Mouse (Mus musculus) forebrain, postnatal 0 days (tissue): ENCODE measurements around the gene Tuba1a. TPM values are rescaled to one million over a fixed set of nuclear protein-coding genes. Genes with fewer than 3 reads are reported as not detected.

ENCODE experiments used
- ATAC-seq: fragments of 200-750 bp; cut with Nextera tagmentation; 2 replicates; pipeline ENCODE4 v1.8.0; 2017; ENCODE audit warnings: mild to moderate bottlenecking, moderate library complexity
- DNase-seq: peaks from one replicate; pipeline ENCODE4 v3.0.0-alpha.2; 2015
- H3K27ac ChIP-seq: fragments of 300-500 bp; sonication (generic); 2 replicates; pipeline ENCODE4 v1.5.1; 2014; ENCODE audit warnings: low read depth, mild to moderate bottlenecking, antibody characterized with exemption, low read length, moderate library complexity, mixed read lengths
- H3K27me3 ChIP-seq: fragments of 300-500 bp; sonication (generic); 2 replicates; pipeline ENCODE4 v1.6.1; 2014; ENCODE audit warnings: mild to moderate bottlenecking, low read length, mixed read lengths; ENCODE audit not compliant: insufficient read depth
- H3K36me3 ChIP-seq: fragments of 300-500 bp; sonication (generic); 2 replicates; pipeline ENCODE4 v1.6.1; 2014; ENCODE audit warnings: mild to moderate bottlenecking, moderate library complexity; ENCODE audit not compliant: insufficient read depth
- H3K4me1 ChIP-seq: fragments of 300-500 bp; sonication (generic); 2 replicates; pipeline ENCODE4 v1.6.1; 2014; ENCODE audit warnings: antibody characterized with exemption; ENCODE audit not compliant: insufficient read depth
- H3K4me2 ChIP-seq: fragments of 300-500 bp; sonication (generic); 2 replicates; pipeline ENCODE4 v1.6.1; 2014; ENCODE audit warnings: low read depth, mild to moderate bottlenecking, moderate library complexity
- H3K4me3 ChIP-seq: fragments of 300-500 bp; sonication (generic); 2 replicates; pipeline ENCODE4 v1.5.1; 2014; ENCODE audit warnings: low read depth, low read length, mixed read lengths
- H3K9ac ChIP-seq: fragments of 300-500 bp; sonication (generic); 2 replicates; pipeline ENCODE4 v1.6.1; 2014; ENCODE audit warnings: mild to moderate bottlenecking
- H3K9me3 ChIP-seq: fragments of 300-500 bp; sonication (generic); 2 replicates; pipeline ENCODE4 v1.6.1; 2016; ENCODE audit warnings: low read length
- CTCF ChIP-seq: sonication (generic); IDR thresholded peaks from 2 replicates; pipeline ENCODE4 v1.5.1; 2016; ENCODE audit warnings: antibody characterized with exemption, control low read depth, low read depth
- WGBS: fragments of 180-500 bp; shearing (Covaris S2); extraction: QIAGEN DNeasy Blood & Tissue Kit; methylation state at CpG from one replicate; pipeline ENCODE4 v1.1.7; 2014; 5-methylcytosine and 5-hydroxymethylcytosine counted together
- polyA plus RNA-seq: library from polyadenylated mRNA; unstranded; fragments of >200 nt; fragmentation: Nextera tagmentation; extraction: Ambion mirVana; gene quantifications from 2 replicates; pipeline ENCODE4 v1.2.1, GENCODE M21; 2015
- total RNA-seq: library from RNA; depleted of rRNA; stranded (reverse); fragments of >200 nt; gene quantifications from 2 replicates; pipeline ENCODE4 v1.2.3, GENCODE M21; 2014

Gene Tuba1a
- total and polyA plus RNA-seq, 2 experiments from 2014 or later = 18,258 to 18,820 TPM

DNA sequence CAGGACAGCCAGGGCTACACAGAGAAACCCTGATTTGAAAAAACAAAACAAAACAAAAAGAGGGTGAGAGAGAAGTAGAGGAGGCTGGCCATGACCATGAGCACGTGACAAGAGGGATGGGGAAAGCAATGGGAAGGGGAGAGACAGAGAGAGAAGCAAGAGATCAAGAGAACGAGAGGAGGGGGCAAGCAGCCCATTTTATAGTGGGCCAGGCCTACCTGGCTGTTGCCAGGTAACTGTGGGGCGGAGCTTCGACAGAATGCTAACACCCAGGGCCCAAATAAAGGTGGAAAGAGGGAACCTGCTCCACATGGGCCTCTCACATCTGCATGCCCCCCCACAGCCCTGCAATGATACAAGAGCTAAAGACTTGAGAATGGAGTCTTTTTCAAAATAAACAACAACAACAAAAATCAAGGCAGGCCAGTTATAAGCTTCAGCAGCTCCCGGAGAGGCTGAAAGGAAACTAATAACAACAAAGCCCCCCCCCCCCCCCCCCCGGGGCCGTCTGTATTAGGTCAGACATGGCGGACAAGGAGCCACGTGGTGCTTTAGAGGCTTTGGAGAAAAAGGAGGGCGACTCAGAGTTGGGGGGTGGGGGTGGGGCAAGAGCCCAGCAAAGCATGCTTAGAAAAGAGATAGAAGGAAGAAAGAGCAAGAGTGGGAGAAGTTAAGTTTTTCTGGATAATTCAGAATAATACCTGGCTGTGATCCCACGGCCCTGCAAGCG, 36.4 kb upstream of the Tuba1a start:
- H3K27ac ChIP-seq = peak overlapping the region; percentile 98
- H3K4me3 ChIP-seq = no peak overlapping the region
- H3K27me3 ChIP-seq = no peaks in the 10 kb centered on the region
- H3K4me1 ChIP-seq = peaks cover 49% of the 10 kb centered on the region
- ATAC-seq (no peak), DNase-seq (no peak)
- H3K9me3 ChIP-seq = no peaks in the 10 kb centered on the region
- TF ChIP-seq CTCF = no peak
- peak overlapping the region; percentile 87 for H3K4me2 ChIP-seq
- H3K36me3 ChIP-seq = no peaks in the 10 kb centered on the region
- H3K9ac ChIP-seq = peak overlapping the region; percentile 75
- 26% methylated on average over 11 of the region's 12 CpGs for WGBS

DNA sequence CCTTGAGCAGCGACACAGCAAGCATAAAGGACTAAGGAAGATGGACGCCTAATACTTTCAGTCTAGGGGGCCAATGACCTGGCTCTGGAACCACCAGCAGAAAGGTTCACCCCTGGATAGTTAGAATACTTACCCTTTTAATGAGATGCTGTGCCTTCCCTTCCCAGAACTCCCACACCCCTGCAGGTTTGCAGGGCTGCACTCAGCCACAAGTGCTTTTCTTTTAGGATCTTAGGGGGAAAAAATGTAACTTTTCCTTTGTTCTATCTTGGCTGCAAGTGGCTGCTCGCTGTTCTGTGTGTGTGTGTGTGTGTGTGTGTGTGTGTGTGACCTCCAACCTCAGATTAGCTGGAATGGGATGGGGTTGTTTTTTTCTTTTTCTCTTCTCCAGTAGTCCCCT, 35.3 kb upstream of the Tuba1a start:
- 60% methylated on average over 3 of the region's 3 CpGs for WGBS
- Histone ChIP-seq H3K27ac (peak overlapping the region; percentile 92), H3K4me3 (no peak overlapping the region)

DNA sequence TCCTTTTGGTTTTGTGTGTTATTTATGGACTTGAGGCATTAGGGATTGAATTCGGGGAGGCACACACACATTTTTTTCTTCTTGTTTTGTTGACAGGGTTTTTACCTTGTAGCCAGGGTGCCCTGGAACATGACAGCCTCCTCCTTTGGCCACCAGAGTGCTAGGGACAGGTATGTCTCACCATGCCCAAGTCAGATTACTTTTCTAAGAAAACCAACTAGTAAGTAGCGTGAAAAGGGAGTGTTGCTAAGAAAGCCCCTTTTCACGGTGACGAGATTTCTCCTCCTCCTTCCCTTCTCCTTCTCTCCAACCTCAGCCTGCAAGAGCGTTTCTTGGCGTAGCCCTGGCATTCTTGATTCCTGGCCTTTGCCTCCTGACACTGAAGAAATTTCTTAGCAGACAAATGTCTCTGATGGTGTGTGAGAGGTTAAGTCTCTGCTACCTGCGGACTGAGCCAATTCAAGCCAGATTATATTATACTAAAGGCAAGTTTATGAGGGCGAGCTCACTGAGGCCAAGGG, 34.2 kb upstream of the Tuba1a start:
- no peaks in the 10 kb centered on the region for H3K36me3 ChIP-seq
- no peaks in the 10 kb centered on the region for H3K27me3 ChIP-seq
- peak overlapping the region; percentile 92 for H3K27ac ChIP-seq
- TF ChIP-seq CTCF = no peak
- H3K9ac ChIP-seq = peak overlapping the region; percentile 73
- ATAC-seq = no peak
- DNase-seq = no peak
- peaks cover 42% of the 10 kb centered on the region for H3K4me1 ChIP-seq
- no peaks in the 10 kb centered on the region for H3K9me3 ChIP-seq
- 0 out of 2 replicates have a peak overlapping the region, but pooled peaks have one; percentile 13 for H3K4me3 ChIP-seq
- peak overlapping the region; percentile 71 for H3K4me2 ChIP-seq
- 29% methylated on average over 8 of the region's 8 CpGs for WGBS

More for the DNA sequence above, 35.3 kb upstream of the Tuba1a start:
- H3K9ac ChIP-seq = 0 out of 2 replicates have a peak overlapping the region, but pooled peaks have one; percentile 73
- DNase-seq = no peak
- ATAC-seq = no peak
- H3K4me1 ChIP-seq = peaks cover 47% of the 10 kb centered on the region
- H3K27me3 ChIP-seq = no peaks in the 10 kb centered on the region
- no peaks in the 10 kb centered on the region for H3K9me3 ChIP-seq
- H3K4me2 ChIP-seq = peak overlapping the region; percentile 71
- TF ChIP-seq CTCF = no peak
- no peaks in the 10 kb centered on the region for H3K36me3 ChIP-seq

DNA sequence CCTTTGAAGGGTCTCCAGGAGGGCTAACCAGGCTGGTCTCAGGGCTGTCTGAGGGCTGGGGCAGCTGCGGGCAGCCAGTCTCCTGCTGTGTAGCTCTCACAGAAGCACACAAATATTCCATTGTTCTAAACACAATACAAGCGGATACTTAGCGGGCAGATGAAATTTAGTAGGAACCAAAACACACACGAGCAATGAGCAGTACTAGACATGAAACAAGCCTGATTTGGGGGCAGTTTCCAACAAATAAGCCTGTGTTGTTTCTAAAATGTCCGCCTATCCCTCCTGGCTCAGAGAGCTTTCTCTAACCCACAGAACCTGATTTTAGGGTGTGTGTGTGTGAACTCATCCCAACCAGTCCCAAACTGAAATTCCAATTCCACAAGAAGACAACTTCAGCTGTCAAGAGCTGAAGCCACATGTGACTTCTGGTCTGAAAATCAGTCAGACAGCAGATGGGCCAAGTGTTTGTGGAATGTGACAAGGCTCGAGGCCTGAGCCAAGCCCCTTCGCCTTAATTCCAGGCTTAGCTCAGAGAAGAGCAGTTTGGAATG, 33.7 kb upstream of the Tuba1a start:
- 3% methylated on average over 7 of the region's 7 CpGs for WGBS
- H3K9me3 ChIP-seq = no peaks in the 10 kb centered on the region
- no peak for TF ChIP-seq CTCF
- peak overlapping the region; percentile 34; the same call in 1 of the 2 replicates for H3K4me3 ChIP-seq
- H3K27me3 ChIP-seq = no peaks in the 10 kb centered on the region
- H3K36me3 ChIP-seq = no peaks in the 10 kb centered on the region
- DNase-seq (peak; percentile 72), ATAC-seq (no peak)
- H3K9ac ChIP-seq = peak overlapping the region; percentile 73
- H3K4me2 ChIP-seq = peak overlapping the region; percentile 71
- peaks cover 42% of the 10 kb centered on the region for H3K4me1 ChIP-seq
- peak overlapping the region; percentile 92 for H3K27ac ChIP-seq

DNA sequence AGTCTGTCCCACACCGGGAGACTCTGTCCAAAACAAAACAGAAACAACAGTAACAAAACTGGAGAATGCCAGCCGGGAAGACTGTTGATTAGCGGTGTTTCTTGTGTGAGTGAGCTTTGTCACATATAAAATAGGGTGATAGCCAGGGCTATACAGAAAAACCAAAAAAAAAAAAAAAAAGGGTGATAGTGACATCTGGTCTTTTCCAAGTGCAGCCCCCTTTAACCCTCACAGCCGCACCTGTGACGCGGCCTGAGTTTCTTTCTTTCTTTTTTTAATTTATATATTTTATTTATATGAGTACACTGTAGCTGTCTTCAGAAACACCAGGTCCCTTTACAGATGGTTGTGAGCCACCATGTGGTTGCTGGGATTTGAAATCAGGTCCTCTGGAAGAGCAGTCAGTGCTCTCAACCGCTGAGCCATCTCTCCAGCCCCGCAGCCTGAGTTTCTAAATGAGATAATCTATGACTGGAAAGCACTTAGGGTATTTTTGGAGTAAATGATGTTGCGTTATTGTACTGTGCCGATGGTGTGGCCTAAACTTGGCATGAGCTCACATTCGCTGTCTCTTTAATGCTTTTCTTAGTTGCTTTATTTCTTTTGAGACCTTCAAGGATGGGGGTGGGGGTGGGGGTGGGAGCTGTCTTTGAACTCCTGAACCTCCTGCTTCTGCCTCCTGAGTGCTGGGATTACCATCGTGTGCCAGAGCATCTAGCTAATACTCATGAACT, 32.6 kb upstream of the Tuba1a start:
- H3K36me3 ChIP-seq = no peaks in the 10 kb centered on the region
- peak overlapping the region; percentile 92 for H3K27ac ChIP-seq
- no peaks in the 10 kb centered on the region for H3K27me3 ChIP-seq
- H3K9me3 ChIP-seq = no peaks in the 10 kb centered on the region
- H3K4me2 ChIP-seq = peak overlapping the region; percentile 71
- ATAC-seq = peak; percentile 3
- H3K4me3 ChIP-seq = peak overlapping the region; percentile 34
- 7% methylated on average over 12 of the region's 12 CpGs for WGBS
- H3K4me1 ChIP-seq = peaks cover 36% of the 10 kb centered on the region
- peak; percentile 73 for DNase-seq
- H3K9ac ChIP-seq = peak overlapping the region; percentile 73
- no peak for TF ChIP-seq CTCF

DNA sequence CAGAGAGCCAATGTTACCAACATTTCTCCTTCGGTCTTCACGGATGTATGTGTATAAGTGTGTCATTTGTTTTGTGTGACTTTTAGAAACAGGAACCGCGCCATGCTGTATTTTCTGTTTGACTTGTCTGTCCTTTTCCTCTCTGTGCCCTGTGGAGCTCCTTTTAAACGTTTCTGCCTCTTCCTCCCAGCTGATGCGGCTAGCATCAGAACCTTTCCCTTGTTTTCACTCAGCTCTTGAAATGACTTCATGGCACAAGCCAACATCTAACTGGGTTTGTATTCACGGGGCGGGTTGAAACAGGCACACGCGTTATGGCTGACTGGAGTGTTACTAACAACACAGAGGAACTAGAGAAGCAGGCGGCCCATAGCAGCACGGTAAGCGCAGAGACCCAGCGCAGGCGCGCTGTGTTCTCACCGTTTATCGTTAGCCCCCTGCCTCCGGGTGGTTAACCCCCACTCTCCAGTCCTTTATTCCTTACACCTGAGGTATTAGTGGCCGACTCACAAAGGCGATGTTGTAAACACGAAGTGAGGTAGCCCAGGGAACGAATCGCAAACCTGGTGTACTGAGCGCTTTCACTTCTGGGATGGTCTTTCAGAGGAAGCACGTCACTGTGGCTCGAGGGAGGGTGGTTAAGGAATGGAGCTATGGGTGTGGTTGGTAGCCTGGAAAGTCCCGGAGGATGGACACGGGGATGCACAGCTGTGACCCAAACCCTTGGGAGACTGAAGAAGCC, 31.9 kb upstream of the Tuba1a start:
- H3K4me3 ChIP-seq = peak overlapping the region; percentile 34
- 1% methylated on average over 29 of the region's 29 CpGs for WGBS
- H3K36me3 ChIP-seq = no peaks in the 10 kb centered on the region
- peak overlapping the region; percentile 71 for H3K4me2 ChIP-seq
- H3K27ac ChIP-seq = peak overlapping the region; percentile 92
- H3K9ac ChIP-seq = peak overlapping the region; percentile 73
- DNase-seq (peak; percentile 89), ATAC-seq (peak; percentile 77)
- peaks cover 29% of the 10 kb centered on the region for H3K4me1 ChIP-seq
- H3K27me3 ChIP-seq = no peaks in the 10 kb centered on the region
- H3K9me3 ChIP-seq = no peaks in the 10 kb centered on the region
- no peak for TF ChIP-seq CTCF
